Mouse (Mus musculus) brain, embryonic 14.5 days (tissue): ENCODE results near the gene Irf5.

ENCODE experiments used
- CTCF ChIP-seq: fragments of 200-500 bp; IDR thresholded peaks from 2 replicates; pipeline ENCODE4 v1.5.1; 2012; ENCODE audit warnings: inconsistent platforms, mild to moderate bottlenecking, moderate library complexity, borderline replicate concordance; ENCODE audit not compliant: insufficient read depth, insufficient read length; ENCODE audit errors: extremely low read depth
- POLR2A ChIP-seq: fragments of 200-500 bp; IDR thresholded peaks from 2 replicates; pipeline ENCODE4 v1.6.1; 2012; ENCODE audit warnings: mild to moderate bottlenecking, inconsistent platforms, borderline replicate concordance; ENCODE audit not compliant: poor library complexity, insufficient read depth, insufficient read length, severe bottlenecking; ENCODE audit errors: extremely low read depth

DNA sequence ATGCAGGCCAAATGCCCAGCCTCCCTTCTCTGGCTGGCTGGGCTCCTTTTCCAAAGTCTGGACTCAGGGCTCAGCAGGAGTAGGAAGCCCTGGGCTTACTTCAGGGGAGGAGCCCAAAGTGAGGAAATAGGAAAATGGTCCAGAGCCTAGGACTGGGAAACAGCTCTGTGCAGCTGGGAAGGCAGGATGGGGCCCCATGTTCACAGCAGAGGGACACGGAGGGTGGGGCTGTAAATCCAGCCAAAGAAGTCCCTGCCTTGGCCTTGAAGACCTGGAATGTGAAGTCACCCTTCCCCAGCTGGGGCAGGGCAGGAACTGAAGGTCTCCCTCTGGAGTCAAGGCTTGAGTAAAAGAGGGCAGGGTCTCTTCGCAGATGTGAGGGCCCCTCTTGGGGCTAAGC is 17.3 kb upstream of the Irf5 start:
- no peak for TF ChIP-seq POLR2A
- TF ChIP-seq CTCF, result no peak
